Comparison of ENCODE assay signal across 16 mouse cellular contexts in genomic region chr15:26654988-26655387, GRCm38 (mm10).
DNase-seq lines count a peak whose midpoint lies in the region; ATAC-seq and TF ChIP-seq lines count a peak whose summit lies in the region.
"Had no signal": no experiment of that assay in that cellular context is flagged by ENCODE, and none has a peak within 500 bp of the region (broad histone marks: within the 10 kb centered on the region; RNA-seq: fewer than 3 reads in every experiment).

No protein-coding gene starts in this region.

- H3K4me1 ChIP-seq in forebrain, postnatal 0 days (ENCODE audit: insufficient read depth), result peaks cover 5% of the 10 kb centered on the region; the same call in 1 of the 2 replicates
- H3K4me1 ChIP-seq in forebrain, embryonic 13.5 days, result 0 out of 2 replicates have a peak, but pooled peaks cover 5% of the 10 kb centered on the region
- H3K4me1 ChIP-seq in intestine, embryonic 16.5 days (ENCODE audit: control insufficient read depth, insufficient read depth, low read length), result no peaks in the 10 kb centered on the region
- H3K4me1 ChIP-seq: forebrain, embryonic 12.5 days; megakaryocyte, embryonic 14.5 days had no signal

- peak overlapping the region; percentile 30; the same call in 1 of the 2 replicates for H3K4me2 ChIP-seq in forebrain, postnatal 0 days (ENCODE audit: low read depth)
- H3K4me2 ChIP-seq in forebrain, embryonic 13.5 days, result no peak overlapping the region
- H3K4me2 ChIP-seq in intestine, embryonic 16.5 days (ENCODE audit: low read depth, low read length), result no peak overlapping the region
- H3K4me2 ChIP-seq: forebrain, embryonic 12.5 days had no signal

- no peaks in the 10 kb centered on the region for H3K27me3 ChIP-seq in forebrain, postnatal 0 days (ENCODE audit: insufficient read depth, low read length)
- H3K27me3 ChIP-seq in forebrain, embryonic 13.5 days, result no peaks in the 10 kb centered on the region
- no peaks in the 10 kb centered on the region for H3K27me3 ChIP-seq in intestine, embryonic 16.5 days (replicated peaks; ENCODE audit: control insufficient read depth, insufficient read depth, low read length)
- H3K27me3 ChIP-seq: forebrain, embryonic 12.5 days; megakaryocyte, embryonic 14.5 days had no signal

- no peaks in the 10 kb centered on the region for H3K36me3 ChIP-seq in forebrain, postnatal 0 days (ENCODE audit: insufficient read depth)
- H3K36me3 ChIP-seq in forebrain, embryonic 13.5 days (ENCODE audit: poor library complexity, severe bottlenecking), result no peaks in the 10 kb centered on the region
- H3K36me3 ChIP-seq in intestine, embryonic 16.5 days (ENCODE audit: control insufficient read depth, insufficient read depth, low read length), result no peaks in the 10 kb centered on the region
- H3K36me3 ChIP-seq: forebrain, embryonic 12.5 days had no signal

- peak; percentile 55; the same call in 1 of the 2 replicates for ATAC-seq in forebrain, postnatal 0 days
- no peak for ATAC-seq in forebrain, embryonic 13.5 days
- no peak for ATAC-seq in intestine, embryonic 16.5 days

- H3K9ac ChIP-seq in forebrain, postnatal 0 days, result no peak overlapping the region
- no peak overlapping the region for H3K9ac ChIP-seq in forebrain, embryonic 13.5 days
- H3K9ac ChIP-seq in intestine, embryonic 16.5 days (ENCODE audit: low read depth, low read length), result no peak overlapping the region
- H3K9ac ChIP-seq: forebrain, embryonic 12.5 days had no signal

- H3K27ac ChIP-seq in forebrain, postnatal 0 days (ENCODE audit: low read depth, low read length), result no peak overlapping the region
- no peak overlapping the region for H3K27ac ChIP-seq in forebrain, embryonic 13.5 days
- H3K27ac ChIP-seq in intestine, embryonic 16.5 days (ENCODE audit: low read length), result no peak overlapping the region
- H3K27ac ChIP-seq: forebrain, embryonic 12.5 days had no signal

- H3K9me3 ChIP-seq in forebrain, postnatal 0 days (ENCODE audit: low read length), result no peaks in the 10 kb centered on the region
- no peaks in the 10 kb centered on the region for H3K9me3 ChIP-seq in forebrain, embryonic 13.5 days (replicated peaks)
- H3K9me3 ChIP-seq in intestine, embryonic 16.5 days (ENCODE audit: control insufficient read depth, low read length), result no peaks in the 10 kb centered on the region
- H3K9me3 ChIP-seq: forebrain, embryonic 12.5 days had no signal

- H3K4me3 ChIP-seq in forebrain, postnatal 0 days (ENCODE audit: low read depth, low read length), result no peak overlapping the region
- H3K4me3 ChIP-seq in forebrain, embryonic 13.5 days, result no peak overlapping the region
- H3K4me3 ChIP-seq in intestine, embryonic 16.5 days (ENCODE audit: low read length), result no peak overlapping the region
- H3K4me3 ChIP-seq: forebrain, embryonic 12.5 days; megakaryocyte, embryonic 14.5 days had no signal

- WGBS in forebrain, postnatal 0 days, result 46% methylated on average over 8 of the region's 8 CpGs
- 66% methylated on average over 8 of the region's 8 CpGs for WGBS in forebrain, embryonic 13.5 days
- 79% methylated on average over 8 of the region's 8 CpGs for WGBS in intestine, embryonic 16.5 days

- DNase-seq in forebrain, postnatal 0 days, result peak; percentile 51
- peak; percentile 1 for DNase-seq in right cerebral cortex, adult 18-20 months
- no peak for DNase-seq in right cerebral cortex, postnatal 14 days
- peak; percentile 28 to 45 for DNase-seq in layer of hippocampus, postnatal 14 days (ENCODE audit: low spot score in 2 of 2)
- DNase-seq in right cerebral cortex, postnatal 4 days, result peak; percentile 14
- DNase-seq in cerebellum, postnatal 36 days, result no peak
- DNase-seq: adrenal gland, postnatal 14 days; cerebellum, adult 11 months; kidney, postnatal 10 days; lung, adult 2 months; retina, postnatal 1 day; thymus, postnatal 25 days had no signal

- no peak for TF ChIP-seq CTCF in forebrain, postnatal 0 days (IDR thresholded peaks at IDR 0.05; ENCODE audit: low read depth)

Comparison
In these comparisons a context has a peak if more than half of its experiments do, and no peak if none do; other contexts are left out.
1. DNase-seq: peak in forebrain, postnatal 0 days (single experiment), right cerebral cortex, adult 18-20 months (single experiment), layer of hippocampus, postnatal 14 days (2 of 2) and right cerebral cortex, postnatal 4 days (single experiment); none in right cerebral cortex, postnatal 14 days (single experiment) and cerebellum, postnatal 36 days (0 of 2).